Mouse (Mus musculus) stomach, postnatal 0 days (tissue): ENCODE data around the gene Aqp6. TPM values are rescaled to one million over a fixed set of nuclear protein-coding genes. Genes with fewer than 3 reads are reported as not detected.

Source experiments
- ATAC-seq: fragments of 200-750 bp; cut with Nextera tagmentation; 2 replicates; pipeline ENCODE4 v1.8.0; 2017; ENCODE audit not compliant: low FRiP score, low TSS enrichment
- DNase-seq: peaks from one replicate; pipeline ENCODE4 v3.0.0-alpha.2; 2016; ENCODE audit warnings: low spot score
- H3K27ac ChIP-seq: fragments of 300-500 bp; sonication (generic); replicated peaks from 2 replicates; pipeline ENCODE4 v1.5.1; 2014; ENCODE audit warnings: mild to moderate bottlenecking, control low read depth
- H3K27me3 ChIP-seq: fragments of 300-500 bp; sonication (generic); 2 replicates; pipeline ENCODE4 v1.6.1; 2014; ENCODE audit warnings: low read length; ENCODE audit not compliant: control insufficient read depth, insufficient read depth
- H3K36me3 ChIP-seq: fragments of 300-500 bp; sonication (generic); 2 replicates; pipeline ENCODE4 v1.6.1; 2014; ENCODE audit warnings: low read length, mixed read lengths; ENCODE audit not compliant: control insufficient read depth, insufficient read depth
- H3K4me1 ChIP-seq: fragments of 300-500 bp; sonication (generic); replicated peaks from 2 replicates; pipeline ENCODE4 v1.6.1; 2014; ENCODE audit warnings: antibody characterized with exemption; ENCODE audit not compliant: control insufficient read depth, insufficient read depth
- H3K4me2 ChIP-seq: fragments of 300-500 bp; sonication (generic); replicated peaks from 2 replicates; pipeline ENCODE4 v1.6.1; 2014; ENCODE audit warnings: low read depth, mild to moderate bottlenecking, control low read depth, moderate library complexity
- H3K4me3 ChIP-seq: fragments of 300-500 bp; sonication (generic); 2 replicates; pipeline ENCODE4 v1.5.1; 2014; ENCODE audit warnings: low read depth, low read length, control low read depth
- H3K9ac ChIP-seq: fragments of 300-500 bp; sonication (generic); 2 replicates; pipeline ENCODE4 v1.6.1; 2014; ENCODE audit warnings: mild to moderate bottlenecking, low read length, control low read depth, mixed read lengths
- H3K9me3 ChIP-seq: fragments of 300-500 bp; sonication (generic); 2 replicates; pipeline ENCODE4 v1.6.1; 2016; ENCODE audit warnings: low read length; ENCODE audit not compliant: control insufficient read depth
- CTCF ChIP-seq: IDR thresholded peaks from 2 replicates; pipeline ENCODE4 v1.5.1; 2016; ENCODE audit warnings: antibody characterized with exemption, low read depth, mild to moderate bottlenecking, moderate library complexity
- EP300 ChIP-seq: optimal IDR thresholded peaks from 2 replicates; pipeline ENCODE3; 2016; ENCODE audit warnings: antibody characterized with exemption
- WGBS: fragments of 180-500 bp; shearing (Covaris S2); extraction: QIAGEN DNeasy Blood & Tissue Kit; methylation state at CpG from one replicate; pipeline ENCODE4 v1.1.7; 2014; 5-methylcytosine and 5-hydroxymethylcytosine counted together
- polyA plus RNA-seq: library from polyadenylated mRNA; unstranded; fragments of >200 nt; fragmentation: Nextera tagmentation; extraction: Ambion mirVana; gene quantifications from 2 replicates; pipeline ENCODE4 v1.2.1, GENCODE M21; 2015

Gene Aqp6
- polyA plus RNA-seq, 1 experiment from 2014 or later: not detected

DNA sequence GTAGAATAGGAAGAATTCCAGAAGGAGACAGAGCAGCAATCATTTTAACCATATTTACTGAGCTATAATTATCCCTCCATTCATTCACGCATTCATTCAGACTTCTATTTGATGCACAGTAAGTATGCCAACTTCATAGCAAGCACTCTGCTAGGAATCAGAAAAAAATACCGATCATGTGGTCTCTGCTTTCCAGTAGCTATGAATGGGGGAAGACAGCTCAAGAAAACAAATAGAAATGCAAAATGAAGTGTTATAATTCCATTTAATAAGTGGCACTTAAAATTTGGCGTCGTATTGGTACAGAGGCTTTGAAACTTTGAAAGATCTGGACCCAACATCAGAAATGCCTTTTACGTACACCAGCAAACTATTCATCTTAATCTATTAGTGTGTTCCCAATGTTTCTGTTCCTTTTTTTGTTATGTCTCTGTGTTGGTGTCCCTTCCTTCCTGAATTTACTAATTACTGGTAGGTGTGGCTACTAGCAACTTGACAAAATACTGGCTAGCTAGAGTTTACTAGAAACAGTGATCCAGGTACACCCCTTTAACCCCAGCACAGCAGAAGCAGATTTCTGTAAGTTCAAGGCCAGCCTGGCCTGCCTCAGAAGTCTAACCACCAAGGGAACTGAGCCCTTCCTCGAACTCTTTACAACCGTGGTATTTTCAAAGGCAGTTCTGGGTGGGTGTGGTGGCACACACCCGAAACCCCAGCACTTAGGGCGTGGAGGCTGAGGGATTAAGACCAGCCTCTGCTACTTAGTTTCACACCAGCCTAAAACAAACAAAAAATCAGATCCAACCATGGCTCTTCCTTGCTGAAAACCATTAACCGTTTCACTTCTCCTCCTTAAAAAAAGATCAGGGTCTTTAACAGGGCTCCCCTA lies 51.0 kb downstream of the Aqp6 start:
- H3K9me3 ChIP-seq: no peaks in the 10 kb centered on the region
- ATAC-seq (no peak), DNase-seq (no peak)
- TF ChIP-seq EP300: no peak
- no peak for TF ChIP-seq CTCF
- no peak overlapping the region for H3K9ac ChIP-seq
- no peak overlapping the region for H3K27ac ChIP-seq
- peak overlapping the region; percentile 83 for H3K4me2 ChIP-seq
- H3K27me3 ChIP-seq: no peaks in the 10 kb centered on the region
- peaks cover 2% of the 10 kb centered on the region; the same call in 1 of the 2 replicates for H3K4me1 ChIP-seq
- H3K36me3 ChIP-seq: no peaks in the 10 kb centered on the region
- 54% methylated on average over 10 of the region's 10 CpGs for WGBS
- peak overlapping the region; percentile 66 for H3K4me3 ChIP-seq

DNA sequence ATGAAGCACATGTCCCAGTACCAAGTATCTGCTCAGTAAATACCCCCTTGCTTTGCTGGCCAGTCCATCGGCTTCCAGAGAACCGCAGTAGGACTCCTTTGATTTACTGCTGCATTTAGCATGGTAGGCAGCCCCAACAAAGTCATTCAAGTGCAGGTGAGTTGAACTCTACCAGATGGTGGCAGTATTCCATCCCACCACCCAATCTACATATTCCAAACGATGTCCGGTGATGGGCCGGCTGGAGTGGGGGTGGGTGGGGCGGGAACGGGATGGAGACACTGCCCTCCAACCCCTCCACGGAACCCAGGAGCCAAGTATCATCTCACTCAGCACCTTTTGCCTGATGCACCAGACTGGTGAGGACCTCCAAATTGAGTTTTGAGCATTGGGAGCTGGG lies 52.1 kb downstream of the Aqp6 start:
- H3K27me3 ChIP-seq: no peaks in the 10 kb centered on the region
- no peak overlapping the region for H3K9ac ChIP-seq
- H3K27ac ChIP-seq: no peak overlapping the region
- no peak overlapping the region for H3K4me3 ChIP-seq
- no peaks in the 10 kb centered on the region for H3K36me3 ChIP-seq
- TF ChIP-seq CTCF (peak; percentile 58), EP300 (no peak)
- WGBS: 14% methylated on average over 8 of the region's 8 CpGs
- peak overlapping the region; percentile 31 for H3K4me2 ChIP-seq
- H3K9me3 ChIP-seq: no peaks in the 10 kb centered on the region
- H3K4me1 ChIP-seq: peaks cover 2% of the 10 kb centered on the region; the same call in 1 of the 2 replicates
- no peak for ATAC-seq
- DNase-seq: peak; percentile 38

DNA sequence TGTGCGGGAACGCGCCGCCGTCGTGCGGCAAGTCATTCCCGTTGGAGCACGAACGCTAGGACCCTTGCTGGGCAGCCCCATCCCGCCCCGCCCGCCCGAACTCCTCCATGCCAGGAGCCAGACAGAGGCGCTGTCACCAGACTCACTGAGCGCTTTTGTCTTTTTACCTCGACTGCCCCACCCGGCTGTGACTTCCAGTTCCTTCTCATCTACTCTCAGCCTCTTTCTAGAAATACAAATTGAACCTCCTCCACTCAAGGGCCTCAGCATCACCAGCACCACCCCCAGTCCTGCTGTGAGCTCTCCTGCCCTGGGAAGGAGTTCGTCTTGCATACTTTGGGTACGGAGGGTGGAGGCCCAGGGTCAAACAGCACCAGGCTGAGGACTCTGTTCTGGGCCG lies 52.7 kb downstream of the Aqp6 start:
- Histone ChIP-seq H3K4me2 (peak overlapping the region; percentile 31), H3K9me3 (no peaks in the 10 kb centered on the region), H3K4me1 (peaks cover 2% of the 10 kb centered on the region; the same call in 1 of the 2 replicates), H3K4me3 (no peak overlapping the region), H3K36me3 (no peaks in the 10 kb centered on the region), H3K27ac (no peak overlapping the region), H3K9ac (0 out of 2 replicates have a peak overlapping the region, but pooled peaks have one; percentile 27), H3K27me3 (no peaks in the 10 kb centered on the region)
- no peak for ATAC-seq
- DNase-seq: no peak
- TF ChIP-seq CTCF (no peak), EP300 (no peak)
- 16% methylated on average over 21 of the region's 21 CpGs for WGBS

Other genes with a start within 250 kb of the Aqp6 start
- 8.0 and 8.6 TPM in 2 replicates for gene Fmnl3, start 230.9 kb upstream of the Aqp6 start, polyA plus RNA-seq
- 469 and 479 TPM in 2 replicates for gene Tmbim6, start 208.5 kb upstream of the Aqp6 start, polyA plus RNA-seq
- 2.1 and 2.4 TPM in 2 replicates for gene Nckap5l, start 143.7 kb upstream of the Aqp6 start, polyA plus RNA-seq
- 9.3 and 10.4 TPM in 2 replicates for gene Bcdin3d, start 126.7 kb upstream of the Aqp6 start, polyA plus RNA-seq
- gene Faim2, start 73.2 kb upstream of the Aqp6 start, polyA plus RNA-seq: 0.62 and 0.81 TPM in 2 replicates
- gene Aqp2, start 22.3 kb upstream of the Aqp6 start, polyA plus RNA-seq: not detected in 2 replicates
- 0.72 and 1.9 TPM in 2 replicates for gene Aqp5, start 10.6 kb upstream of the Aqp6 start, polyA plus RNA-seq
- 29.8 and 35.9 TPM in 2 replicates for gene Racgap1, start 50.3 kb downstream of the Aqp6 start, polyA plus RNA-seq
- 1.0 and 1.2 TPM in 2 replicates for gene Asic1, start 69.0 kb downstream of the Aqp6 start, polyA plus RNA-seq
- gene Smarcd1, start 100.7 kb downstream of the Aqp6 start, polyA plus RNA-seq: 10.9 and 11.6 TPM in 2 replicates
- gene Gm17349, start 104.1 kb downstream of the Aqp6 start, polyA plus RNA-seq: 1.0 and 2.5 TPM in 2 replicates
- 6.8 and 7.9 TPM in 2 replicates for gene Gpd1, start 116.1 kb downstream of the Aqp6 start, polyA plus RNA-seq
- gene Cox14, start 124.2 kb downstream of the Aqp6 start, polyA plus RNA-seq: 199 and 206 TPM in 2 replicates
- 32.2 and 33.6 TPM in 2 replicates for gene Cers5, start 171.5 kb downstream of the Aqp6 start, polyA plus RNA-seq